Mouse (Mus musculus) liver, adult (tissue): ENCODE measurements around the gene D5Ertd579e.

ENCODE experiments used
- GATA4 ChIP-seq: IDR thresholded peaks from 2 replicates; pipeline ENCODE4 v1.6.1; 2014; ENCODE audit warnings: mild to moderate bottlenecking, low read length; ENCODE audit not compliant: insufficient replicate concordance

Gene D5Ertd579e

GRCm38 (mm10) chr5:36695461-36696231 lies at the start of gene D5Ertd579e:
TSS of gene D5Ertd579e (minus strand) at chr5:36696024.
- peak; percentile 43; the same call in 1 of the 2 replicates for TF ChIP-seq GATA4

- TF ChIP-seq GATA4: peak; percentile 70
These were observed 46.5 kb upstream of the D5Ertd579e start for GRCm38 (mm10) chr5:36742126-36742848.

GRCm38 (mm10) chr5:36739829-36740228 lies 44.0 kb upstream of the D5Ertd579e start:
- no peak for TF ChIP-seq GATA4

- TF ChIP-seq GATA4: no peak
These were observed 43.2 kb upstream of the D5Ertd579e start for GRCm38 (mm10) chr5:36738799-36739615.

GRCm38 (mm10) chr5:36737765-36738164 lies 41.9 kb upstream of the D5Ertd579e start:
- no peak for TF ChIP-seq GATA4

- TF ChIP-seq GATA4: no peak
These were observed 40.2 kb upstream of the D5Ertd579e start for GRCm38 (mm10) chr5:36736009-36736408.

GRCm38 (mm10) chr5:36735106-36735505 lies 39.3 kb upstream of the D5Ertd579e start:
- no peak for TF ChIP-seq GATA4

GRCm38 (mm10) chr5:36733405-36733804 lies 37.6 kb upstream of the D5Ertd579e start:
- TF ChIP-seq GATA4: no peak

- no peak for TF ChIP-seq GATA4
These were observed 36.3 kb upstream of the D5Ertd579e start for GRCm38 (mm10) chr5:36731901-36732652.

- TF ChIP-seq GATA4: no peak
These were observed 34.9 kb upstream of the D5Ertd579e start for GRCm38 (mm10) chr5:36730689-36731088.

GRCm38 (mm10) chr5:36729923-36730322 lies 34.1 kb upstream of the D5Ertd579e start:
- no peak for TF ChIP-seq GATA4

- no peak for TF ChIP-seq GATA4
These were observed 33.3 kb upstream of the D5Ertd579e start for GRCm38 (mm10) chr5:36729086-36729473.

GRCm38 (mm10) chr5:36728403-36729085 lies 32.7 kb upstream of the D5Ertd579e start:
- no peak for TF ChIP-seq GATA4

- TF ChIP-seq GATA4: no peak
These were observed 32.0 kb upstream of the D5Ertd579e start for GRCm38 (mm10) chr5:36727776-36728175.

GRCm38 (mm10) chr5:36727136-36727535 lies 31.3 kb upstream of the D5Ertd579e start:
- no peak for TF ChIP-seq GATA4

- TF ChIP-seq GATA4: no peak
These were observed 30.6 kb upstream of the D5Ertd579e start for GRCm38 (mm10) chr5:36726387-36726801.
